Mouse (Mus musculus): Measurements from ENCODE around the gene Glb1. TPM values are rescaled to one million over a fixed set of nuclear protein-coding genes. Genes with fewer than 3 reads are reported as not detected.

The Glb1 gene
- total and polyA plus RNA-seq, 2 experiments from 2014 or later = 32.1 to 38.0 TPM

DNA sequence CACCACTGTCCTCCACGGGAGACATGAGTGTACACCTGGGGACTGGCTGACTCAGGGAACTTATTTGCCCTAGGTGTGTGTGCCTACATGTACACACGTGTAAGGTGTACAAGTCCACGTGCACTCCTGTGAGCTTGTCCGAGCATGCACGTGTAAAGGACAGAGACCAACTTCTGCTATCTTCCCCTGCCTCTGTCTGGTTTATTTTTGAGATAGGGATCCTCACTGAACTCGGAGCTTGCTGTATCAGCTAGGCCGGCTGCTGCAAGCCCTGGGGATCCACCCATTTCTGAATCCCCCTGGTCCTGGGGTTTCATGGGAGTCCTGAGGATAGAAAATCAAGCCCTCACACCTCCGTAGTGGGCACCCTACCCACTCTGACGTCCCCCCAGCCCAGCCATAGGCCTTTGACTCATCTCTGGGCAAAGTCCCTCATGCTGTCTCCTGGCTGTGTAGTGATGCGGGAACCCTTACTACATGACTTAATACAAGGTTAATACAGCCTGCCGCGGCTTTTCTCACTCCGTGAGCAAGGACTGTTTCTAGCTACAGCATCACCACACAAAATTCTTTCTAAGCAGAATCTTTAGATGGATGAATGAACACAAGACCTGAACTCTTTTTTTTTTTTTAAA, 48.4 kb downstream of the Glb1 start:
- ATAC-seq (ENCODE audit: low FRiP score) = no peak
- Histone ChIP-seq H3K27ac (ENCODE audit: low read depth, low read length) (no peak overlapping the region), H3K36me3 (ENCODE audit: insufficient read depth, low read length) (0 out of 2 replicates have a peak, but pooled peaks cover 2% of the 10 kb centered on the region), H3K4me3 (ENCODE audit: low read depth, low read length) (no peak overlapping the region), H3K4me2 (ENCODE audit: low read depth, low read length, poor library complexity, severe bottlenecking) (no peak overlapping the region), H3K9me3 (ENCODE audit: low read length) (no peaks in the 10 kb centered on the region), H3K9ac (replicated peaks; ENCODE audit: low read length, poor library complexity, severe bottlenecking) (no peak overlapping the region), H3K27me3 (ENCODE audit: insufficient read depth, low read length) (no peaks in the 10 kb centered on the region), H3K4me1 (ENCODE audit: insufficient read depth, low read length) (no peaks in the 10 kb centered on the region)
- no peak for DNase-seq (ENCODE audit: low spot score)
- WGBS = 91% methylated on average over 13 of the region's 13 CpGs
- no peak for TF ChIP-seq CTCF (IDR thresholded peaks at IDR 0.05)

GRCm38 (mm10) chr9:114451615-114452014, 50.7 kb downstream of the Glb1 start:
- Histone ChIP-seq H3K27ac (ENCODE audit: low read depth, low read length) (no peak overlapping the region), H3K4me2 (ENCODE audit: low read depth, low read length, poor library complexity, severe bottlenecking) (no peak overlapping the region), H3K27me3 (ENCODE audit: insufficient read depth, low read length) (no peaks in the 10 kb centered on the region), H3K9me3 (ENCODE audit: low read length) (no peaks in the 10 kb centered on the region), H3K4me1 (ENCODE audit: insufficient read depth, low read length) (no peaks in the 10 kb centered on the region), H3K4me3 (ENCODE audit: low read depth, low read length) (no peak overlapping the region), H3K36me3 (ENCODE audit: insufficient read depth, low read length) (peaks cover 7% of the 10 kb centered on the region; the same call in 1 of the 2 replicates), H3K9ac (replicated peaks; ENCODE audit: low read length, poor library complexity, severe bottlenecking) (no peak overlapping the region)
- DNase-seq (ENCODE audit: low spot score) (no peak), ATAC-seq (ENCODE audit: low FRiP score) (no peak)
- TF ChIP-seq CTCF (IDR thresholded peaks at IDR 0.05) = no peak
- WGBS = 83% methylated on average over 7 of the region's 7 CpGs

- DNase-seq (ENCODE audit: low spot score) (no peak), ATAC-seq (ENCODE audit: low FRiP score) (no peak)
- H3K4me1 ChIP-seq (ENCODE audit: insufficient read depth, low read length) = no peaks in the 10 kb centered on the region
- H3K36me3 ChIP-seq (ENCODE audit: insufficient read depth, low read length) = peaks cover 12% of the 10 kb centered on the region
- H3K27ac ChIP-seq (ENCODE audit: low read depth, low read length) = no peak overlapping the region
- no peak overlapping the region for H3K4me2 ChIP-seq (ENCODE audit: low read depth, low read length, poor library complexity, severe bottlenecking)
- TF ChIP-seq CTCF (IDR thresholded peaks at IDR 0.05) = no peak
- H3K4me3 ChIP-seq (ENCODE audit: low read depth, low read length) = no peak overlapping the region
- H3K9ac ChIP-seq (replicated peaks; ENCODE audit: low read length, poor library complexity, severe bottlenecking) = no peak overlapping the region
- WGBS = 90% methylated on average over 6 of the region's 6 CpGs
- H3K27me3 ChIP-seq (ENCODE audit: insufficient read depth, low read length) = no peaks in the 10 kb centered on the region
- no peaks in the 10 kb centered on the region for H3K9me3 ChIP-seq (ENCODE audit: low read length)
Observed at GRCm38 (mm10) chr9:114452418-114452817, 51.5 kb downstream of the Glb1 start.

DNA sequence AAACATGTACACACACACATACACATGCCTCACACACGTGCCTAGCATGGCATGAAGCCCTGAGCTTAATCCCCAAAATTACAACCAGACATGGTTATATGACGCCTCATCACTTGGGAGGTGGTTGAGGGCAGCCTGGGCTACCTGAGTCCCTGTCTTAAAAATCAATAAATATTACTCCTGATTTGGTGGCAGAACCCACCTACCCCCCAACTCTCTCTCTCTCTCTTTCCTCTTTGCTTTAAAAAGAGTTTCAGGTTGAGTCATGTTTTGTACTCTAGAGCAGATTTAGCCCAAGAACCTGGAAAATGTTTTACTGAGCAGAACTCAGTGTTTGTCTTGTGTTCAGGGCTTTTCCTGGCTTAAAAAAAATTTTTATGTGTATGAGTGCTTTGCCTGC, 54.5 kb downstream of the Glb1 start:
- Histone ChIP-seq H3K27me3 (ENCODE audit: insufficient read depth, low read length) (no peaks in the 10 kb centered on the region), H3K9ac (replicated peaks; ENCODE audit: low read length, poor library complexity, severe bottlenecking) (no peak overlapping the region), H3K4me3 (ENCODE audit: low read depth, low read length) (no peak overlapping the region), H3K36me3 (ENCODE audit: insufficient read depth, low read length) (peaks cover 17% of the 10 kb centered on the region), H3K27ac (ENCODE audit: low read depth, low read length) (no peak overlapping the region), H3K9me3 (ENCODE audit: low read length) (no peaks in the 10 kb centered on the region), H3K4me1 (ENCODE audit: insufficient read depth, low read length) (no peaks in the 10 kb centered on the region), H3K4me2 (ENCODE audit: low read depth, low read length, poor library complexity, severe bottlenecking) (no peak overlapping the region)
- no peak for DNase-seq (ENCODE audit: low spot score)
- no peak for TF ChIP-seq CTCF (IDR thresholded peaks at IDR 0.05)
- 83% methylated on average over 2 of the region's 2 CpGs for WGBS
- ATAC-seq (ENCODE audit: low FRiP score) = no peak

GRCm38 (mm10) chr9:114458436-114458835, 57.6 kb downstream of the Glb1 start:
- H3K9me3 ChIP-seq (ENCODE audit: low read length) = no peaks in the 10 kb centered on the region
- DNase-seq (ENCODE audit: low spot score) (no peak), ATAC-seq (ENCODE audit: low FRiP score) (no peak)
- H3K36me3 ChIP-seq (ENCODE audit: insufficient read depth, low read length) = peaks cover 29% of the 10 kb centered on the region
- no peak overlapping the region for H3K4me2 ChIP-seq (ENCODE audit: low read depth, low read length, poor library complexity, severe bottlenecking)
- H3K27me3 ChIP-seq (ENCODE audit: insufficient read depth, low read length) = no peaks in the 10 kb centered on the region
- H3K9ac ChIP-seq (replicated peaks; ENCODE audit: low read length, poor library complexity, severe bottlenecking) = no peak overlapping the region
- 88% methylated on average over 3 of the region's 3 CpGs for WGBS
- H3K27ac ChIP-seq (ENCODE audit: low read depth, low read length) = no peak overlapping the region
- no peak overlapping the region for H3K4me3 ChIP-seq (ENCODE audit: low read depth, low read length)
- TF ChIP-seq CTCF (IDR thresholded peaks at IDR 0.05) = no peak
- H3K4me1 ChIP-seq (ENCODE audit: insufficient read depth, low read length) = no peaks in the 10 kb centered on the region

DNA sequence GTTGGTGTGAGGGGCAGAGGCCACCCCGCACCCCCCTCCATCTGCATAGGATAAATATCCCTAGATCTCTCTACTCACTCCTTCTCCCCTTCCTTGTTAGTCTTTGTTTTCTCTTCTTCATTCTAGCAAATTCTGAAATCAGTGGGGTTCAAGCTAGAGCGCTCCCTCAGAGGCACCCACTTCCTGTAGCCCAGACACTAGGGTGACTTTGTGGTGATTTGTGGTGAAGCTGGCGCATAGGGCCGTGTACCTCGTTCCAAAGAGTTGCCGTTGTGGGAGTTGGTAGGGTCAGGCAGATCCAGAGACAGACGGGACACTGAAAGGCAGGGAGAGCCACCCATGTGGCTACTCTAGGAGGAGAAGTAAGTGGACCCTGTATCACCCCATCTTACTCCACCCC, 61.7 kb downstream of the Glb1 start:
- TF ChIP-seq CTCF (IDR thresholded peaks at IDR 0.05) = no peak
- no peaks in the 10 kb centered on the region for H3K27me3 ChIP-seq (ENCODE audit: insufficient read depth, low read length)
- no peak overlapping the region for H3K4me3 ChIP-seq (ENCODE audit: low read depth, low read length)
- H3K36me3 ChIP-seq (ENCODE audit: insufficient read depth, low read length) = peaks cover 40% of the 10 kb centered on the region
- no peak overlapping the region for H3K27ac ChIP-seq (ENCODE audit: low read depth, low read length)
- no peaks in the 10 kb centered on the region for H3K9me3 ChIP-seq (ENCODE audit: low read length)
- WGBS = 94% methylated on average over 7 of the region's 7 CpGs
- ATAC-seq (ENCODE audit: low FRiP score) = no peak
- H3K4me2 ChIP-seq (ENCODE audit: low read depth, low read length, poor library complexity, severe bottlenecking) = no peak overlapping the region
- H3K4me1 ChIP-seq (ENCODE audit: insufficient read depth, low read length) = no peaks in the 10 kb centered on the region
- H3K9ac ChIP-seq (replicated peaks; ENCODE audit: low read length, poor library complexity, severe bottlenecking) = no peak overlapping the region
- DNase-seq (ENCODE audit: low spot score) = no peak

All from midbrain, postnatal 0 days (tissue).